Mouse (Mus musculus): ENCODE results near the gene Clic6. TPM values are rescaled to one million over a fixed set of nuclear protein-coding genes. Genes with fewer than 3 reads are reported as not detected.

The Clic6 gene
- 8.3 and 10.4 TPM in 2 replicates for polyA plus RNA-seq (2012; rRNA removed)

GRCm38 (mm10) chr16:92485436-92485835 is at the start of gene Clic6:
Gene Clic6, plus strand, starts transcription at chr16:92485736.

GRCm38 (mm10) chr16:92470706-92471105 is 14.8 kb upstream of the Clic6 start, which contains the start of gene Rcan1:
Gene Rcan1, minus strand, starts transcription at chr16:92470867.

Other genes starting within 250 kb of the Clic6 start
- gene Kcne2, start 193.3 kb upstream of the Clic6 start, polyA plus RNA-seq (2012; rRNA removed), result 12.9 and 18.1 TPM in 2 replicates
- gene Smim11, start 184.4 kb upstream of the Clic6 start, polyA plus RNA-seq (2012; rRNA removed), result 39.7 and 41.3 TPM in 2 replicates
- gene Fam243, start 164.3 kb upstream of the Clic6 start, polyA plus RNA-seq (2012; rRNA removed), result 0.13 and 0.21 TPM in 2 replicates
- 0.10 and 0.20 TPM in 2 replicates for gene Kcne1, start 126.3 kb upstream of the Clic6 start, polyA plus RNA-seq (2012; rRNA removed)
- gene Rcan1, start 14.9 kb upstream of the Clic6 start, polyA plus RNA-seq (2012; rRNA removed), result 50.5 and 51.2 TPM in 2 replicates